Mouse (Mus musculus) stomach, embryonic 14.5 days (tissue): ENCODE data around the gene Slc2a1. TPM values are rescaled to one million over a fixed set of nuclear protein-coding genes. Genes with fewer than 3 reads are reported as not detected.

Source experiments
- ATAC-seq: fragments of 200-750 bp; cut with Nextera tagmentation; 2 replicates; pipeline ENCODE4 v1.8.0; 2017; ENCODE audit warnings: low read depth, moderate TSS enrichment; ENCODE audit not compliant: insufficient number of reproducible peaks, insufficient read depth, low FRiP score
- H3K27ac ChIP-seq: fragments of 300-500 bp; sonication (generic); 2 replicates; pipeline ENCODE4 v1.5.1; 2014; ENCODE audit warnings: mild to moderate bottlenecking, low read length, moderate library complexity, mixed read lengths
- H3K27me3 ChIP-seq: fragments of 300-500 bp; sonication (generic); 2 replicates; pipeline ENCODE4 v1.6.1; 2014; ENCODE audit warnings: low read length, control low read depth, mixed read lengths; ENCODE audit not compliant: control insufficient read depth, insufficient read depth
- H3K36me3 ChIP-seq: fragments of 300-500 bp; sonication (generic); 2 replicates; pipeline ENCODE4 v1.6.1; 2014; ENCODE audit warnings: mild to moderate bottlenecking, control low read depth, low read length, moderate library complexity, mixed read lengths; ENCODE audit not compliant: control insufficient read depth, insufficient read depth
- H3K4me1 ChIP-seq: fragments of 300-500 bp; sonication (generic); 2 replicates; pipeline ENCODE4 v1.6.1; 2014; ENCODE audit warnings: low read length, control low read depth, mixed read lengths; ENCODE audit not compliant: control insufficient read depth, insufficient read depth
- H3K4me2 ChIP-seq: fragments of 300-500 bp; sonication (generic); replicated peaks from 2 replicates; pipeline ENCODE4 v1.6.1; 2014; ENCODE audit warnings: low read depth, low read length, control low read depth
- H3K4me3 ChIP-seq: fragments of 300-500 bp; sonication (generic); 2 replicates; pipeline ENCODE4 v1.5.1; 2014; ENCODE audit warnings: low read depth, low read length, control low read depth
- H3K9ac ChIP-seq: fragments of 300-500 bp; sonication (generic); replicated peaks from 2 replicates; pipeline ENCODE4 v1.6.1; 2014; ENCODE audit warnings: low read depth, mild to moderate bottlenecking, control low read depth, low read length, moderate library complexity, mixed read lengths
- H3K9me3 ChIP-seq: fragments of 300-500 bp; sonication (generic); 2 replicates; pipeline ENCODE4 v1.6.1; 2016; ENCODE audit warnings: low read depth, low read length, control low read depth; ENCODE audit not compliant: control insufficient read depth
- WGBS: fragments of 180-500 bp; shearing (Covaris S2); extraction: QIAGEN DNeasy Blood & Tissue Kit; methylation state at CpG from one replicate; pipeline ENCODE4 v1.1.7; 2014; 5-methylcytosine and 5-hydroxymethylcytosine counted together
- polyA plus RNA-seq: library from polyadenylated mRNA; unstranded; fragments of >200 nt; fragmentation: Nextera tagmentation; extraction: Ambion mirVana; gene quantifications from 2 replicates; pipeline ENCODE4 v1.2.1, GENCODE M21; 2014

The Slc2a1 gene
- polyA plus RNA-seq, 1 experiment from 2014 or later: 120 TPM

GRCm38 (mm10) chr4:119082740-119083231 lies 25.7 kb upstream of the Slc2a1 start:
- H3K9me3 ChIP-seq: no peaks in the 10 kb centered on the region
- H3K27me3 ChIP-seq: no peaks in the 10 kb centered on the region
- WGBS: 53% methylated on average over 3 of the region's 3 CpGs
- H3K4me3 ChIP-seq: no peak overlapping the region
- no peak overlapping the region for H3K27ac ChIP-seq
- 0 out of 2 replicates have a peak, but pooled peaks cover 4% of the 10 kb centered on the region for H3K4me1 ChIP-seq
- ATAC-seq: no peak
- no peak overlapping the region for H3K4me2 ChIP-seq
- no peak overlapping the region for H3K9ac ChIP-seq
- no peaks in the 10 kb centered on the region for H3K36me3 ChIP-seq

GRCm38 (mm10) chr4:119088424-119088823 lies 20.1 kb upstream of the Slc2a1 start:
- no peaks in the 10 kb centered on the region for H3K4me1 ChIP-seq
- WGBS: 49% methylated on average over 2 of the region's 2 CpGs
- no peak overlapping the region for H3K4me2 ChIP-seq
- no peak overlapping the region for H3K27ac ChIP-seq
- no peak for ATAC-seq
- H3K36me3 ChIP-seq: no peaks in the 10 kb centered on the region
- no peak overlapping the region for H3K9ac ChIP-seq
- H3K4me3 ChIP-seq: no peak overlapping the region
- H3K27me3 ChIP-seq: no peaks in the 10 kb centered on the region
- no peaks in the 10 kb centered on the region for H3K9me3 ChIP-seq

- H3K4me2 ChIP-seq: no peak overlapping the region
- no peak for ATAC-seq
- no peaks in the 10 kb centered on the region for H3K27me3 ChIP-seq
- 60% methylated on average over 7 of the region's 7 CpGs for WGBS
- H3K36me3 ChIP-seq: no peaks in the 10 kb centered on the region
- no peaks in the 10 kb centered on the region for H3K9me3 ChIP-seq
- no peak overlapping the region for H3K4me3 ChIP-seq
- no peak overlapping the region for H3K27ac ChIP-seq
- no peak overlapping the region for H3K9ac ChIP-seq
- 0 out of 2 replicates have a peak, but pooled peaks cover 1% of the 10 kb centered on the region for H3K4me1 ChIP-seq
Observed at GRCm38 (mm10) chr4:119093890-119094289, 14.6 kb upstream of the Slc2a1 start.

- Histone ChIP-seq H3K4me3 (no peak overlapping the region), H3K4me2 (no peak overlapping the region), H3K27me3 (no peaks in the 10 kb centered on the region), H3K36me3 (no peaks in the 10 kb centered on the region), H3K9ac (no peak overlapping the region), H3K27ac (no peak overlapping the region), H3K9me3 (no peaks in the 10 kb centered on the region), H3K4me1 (0 out of 2 replicates have a peak, but pooled peaks cover 2% of the 10 kb centered on the region)
- WGBS: 38% methylated on average over 4 of the region's 4 CpGs
- no peak for ATAC-seq
Observed at GRCm38 (mm10) chr4:119094987-119095386, 13.5 kb upstream of the Slc2a1 start.

- Histone ChIP-seq H3K36me3 (no peaks in the 10 kb centered on the region), H3K4me2 (no peak overlapping the region), H3K9me3 (no peaks in the 10 kb centered on the region), H3K4me1 (0 out of 2 replicates have a peak, but pooled peaks cover 2% of the 10 kb centered on the region), H3K9ac (no peak overlapping the region), H3K4me3 (no peak overlapping the region), H3K27ac (no peak overlapping the region), H3K27me3 (no peaks in the 10 kb centered on the region)
- no peak for ATAC-seq
- 70% methylated on average over 3 of the region's 3 CpGs for WGBS
Observed at GRCm38 (mm10) chr4:119096401-119096800, 12.1 kb upstream of the Slc2a1 start.

- Histone ChIP-seq H3K9me3 (no peaks in the 10 kb centered on the region), H3K9ac (no peak overlapping the region), H3K27ac (no peak overlapping the region), H3K4me1 (0 out of 2 replicates have a peak, but pooled peaks cover 2% of the 10 kb centered on the region), H3K4me3 (no peak overlapping the region), H3K4me2 (no peak overlapping the region), H3K27me3 (no peaks in the 10 kb centered on the region), H3K36me3 (no peaks in the 10 kb centered on the region)
- 73% methylated on average over 4 of the region's 4 CpGs for WGBS
- no peak for ATAC-seq
Observed at GRCm38 (mm10) chr4:119097421-119097820, 11.1 kb upstream of the Slc2a1 start.

- ATAC-seq: no peak
- no peak overlapping the region for H3K4me2 ChIP-seq
- H3K9ac ChIP-seq: no peak overlapping the region
- no peaks in the 10 kb centered on the region for H3K27me3 ChIP-seq
- no peaks in the 10 kb centered on the region for H3K36me3 ChIP-seq
- no peak overlapping the region for H3K27ac ChIP-seq
- 0 out of 2 replicates have a peak, but pooled peaks cover 2% of the 10 kb centered on the region for H3K4me1 ChIP-seq
- no peak overlapping the region for H3K4me3 ChIP-seq
- H3K9me3 ChIP-seq: no peaks in the 10 kb centered on the region
- WGBS: 70% methylated on average over 8 of the region's 8 CpGs
Observed at GRCm38 (mm10) chr4:119098216-119099210, 10.0 kb upstream of the Slc2a1 start.

- Histone ChIP-seq H3K4me2 (no peak overlapping the region), H3K27ac (no peak overlapping the region), H3K36me3 (no peaks in the 10 kb centered on the region), H3K4me1 (peaks cover 11% of the 10 kb centered on the region; the same call in 1 of the 2 replicates), H3K27me3 (no peaks in the 10 kb centered on the region), H3K9ac (no peak overlapping the region), H3K4me3 (no peak overlapping the region), H3K9me3 (no peaks in the 10 kb centered on the region)
- ATAC-seq: no peak
- WGBS: 86% methylated on average over 3 of the region's 3 CpGs
Observed at GRCm38 (mm10) chr4:119101392-119101791, 7.1 kb upstream of the Slc2a1 start.
